Mouse (Mus musculus): ENCODE results near the gene Tmem102. TPM values are rescaled to one million over a fixed set of nuclear protein-coding genes. Genes with fewer than 3 reads are reported as not detected.
A peak's percentile ranks its signal among the peaks of the same experiment; 100 is the strongest.

The Tmem102 gene
- under 1 TPM; 0.14 to 0.18 TPM for total RNA-seq (2021)
- long read RNA-seq, experiment 1 = 0 reads
- long read RNA-seq, experiment 2 = 0 reads

- DNase-seq (ENCODE audit: low spot score) = no peak
These were observed at the start of gene Tmem102 for GRCm38 (mm10) chr11:69804972-69805909. Gene Tmem102, minus strand, starts transcription at chr11:69805624.

- DNase-seq (ENCODE audit: low spot score) = no peak
These were observed 49.3 kb upstream of the Tmem102 start for GRCm38 (mm10) chr11:69854680-69855079.

- DNase-seq (ENCODE audit: low spot score) = no peak
These were observed 48.6 kb upstream of the Tmem102 start for GRCm38 (mm10) chr11:69853994-69854393.

GRCm38 (mm10) chr11:69850754-69851153 is 45.3 kb upstream of the Tmem102 start:
- DNase-seq (ENCODE audit: low spot score) = no peak

- DNase-seq (ENCODE audit: low spot score) = no peak
These were observed 44.5 kb upstream of the Tmem102 start for GRCm38 (mm10) chr11:69849884-69850283.

- no peak for DNase-seq (ENCODE audit: low spot score)
These were observed 43.7 kb upstream of the Tmem102 start for GRCm38 (mm10) chr11:69849128-69849527.

GRCm38 (mm10) chr11:69848021-69848420 is 42.6 kb upstream of the Tmem102 start:
- DNase-seq (ENCODE audit: low spot score) = no peak

GRCm38 (mm10) chr11:69846738-69847688 is 41.6 kb upstream of the Tmem102 start:
- no peak for DNase-seq (ENCODE audit: low spot score)

- peak; percentile 90 for DNase-seq (ENCODE audit: low spot score)
These were observed 40.8 kb upstream of the Tmem102 start, which contains the start of gene Plscr3 for GRCm38 (mm10) chr11:69846198-69846680. Gene Plscr3, plus strand, starts transcription at chr11:69846376.

GRCm38 (mm10) chr11:69838714-69839104 is 33.3 kb upstream of the Tmem102 start:
- DNase-seq (ENCODE audit: low spot score) = no peak

- DNase-seq (ENCODE audit: low spot score) = peak; percentile 98
These were observed 32.7 kb upstream of the Tmem102 start, which contains the start of gene Tmem256 for GRCm38 (mm10) chr11:69837952-69838713. Gene Tmem256, plus strand, starts transcription at chr11:69838514.

- no peak for DNase-seq (ENCODE audit: low spot score)
These were observed 32.2 kb upstream of the Tmem102 start, which contains the start of gene Nlgn2 for GRCm38 (mm10) chr11:69837604-69837951. Gene Nlgn2, minus strand, starts transcription at chr11:69837784.

- peak; percentile 36 for DNase-seq (ENCODE audit: low spot score)
These were observed 31.5 kb upstream of the Tmem102 start for GRCm38 (mm10) chr11:69836703-69837576.

- no peak for DNase-seq (ENCODE audit: low spot score)
These were observed 30.5 kb upstream of the Tmem102 start for GRCm38 (mm10) chr11:69835966-69836335.

- no peak for DNase-seq (ENCODE audit: low spot score)
These were observed 30.0 kb upstream of the Tmem102 start for GRCm38 (mm10) chr11:69835326-69835965.

- DNase-seq (ENCODE audit: low spot score) = no peak
These were observed 28.7 kb upstream of the Tmem102 start for GRCm38 (mm10) chr11:69834001-69834549.

- no peak for DNase-seq (ENCODE audit: low spot score)
These were observed 28.1 kb upstream of the Tmem102 start for GRCm38 (mm10) chr11:69833554-69833953.

GRCm38 (mm10) chr11:69828832-69829231 is 23.4 kb upstream of the Tmem102 start:
- no peak for DNase-seq (ENCODE audit: low spot score)

- no peak for DNase-seq (ENCODE audit: low spot score)
These were observed 18.0 kb upstream of the Tmem102 start for GRCm38 (mm10) chr11:69823456-69823855.

Data from gastrocnemius, adult 18-20 months (tissue).